In the genomic region with DNA sequence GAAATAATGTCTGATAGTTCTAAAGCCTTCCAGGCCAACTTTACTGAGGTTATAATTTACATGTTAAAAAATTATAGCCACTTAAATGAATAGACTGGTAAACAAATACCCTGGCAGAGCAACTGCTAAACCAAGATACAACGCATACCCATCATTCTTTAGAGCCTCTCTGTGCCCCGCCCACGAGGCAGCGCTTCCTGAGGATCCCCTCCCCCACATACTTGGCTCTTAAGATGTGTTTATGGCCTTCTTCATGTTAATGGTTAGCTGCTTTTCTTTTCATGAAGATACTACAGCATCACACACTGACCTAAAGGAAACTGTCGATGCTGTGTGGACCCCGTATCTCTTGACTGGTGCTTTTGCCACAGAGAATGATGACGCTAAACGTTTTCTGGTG, we compare ENCODE assay signal across 20 mouse cellular contexts. TPM values are rescaled to one million over a fixed set of nuclear protein-coding genes. Genes with fewer than 3 reads are reported as not detected.
A peak's percentile ranks its signal among the peaks of the same experiment; 100 is the strongest.
DNase-seq lines count a peak whose midpoint lies in the region; ATAC-seq and TF ChIP-seq lines count a peak whose summit lies in the region.
"Had no signal": no experiment of that assay in that cellular context is flagged by ENCODE, and none has a peak within 500 bp of the region (broad histone marks: within the 10 kb centered on the region; RNA-seq: fewer than 3 reads in every experiment).

No protein-coding gene starts in this region.

- no peaks in the 10 kb centered on the region for H3K27me3 ChIP-seq in kidney, embryonic 16.5 days (ENCODE audit: insufficient read depth, low read length)
- no peaks in the 10 kb centered on the region for H3K27me3 ChIP-seq in lung, postnatal 0 days (replicated peaks; ENCODE audit: insufficient read depth, low read length)
- H3K27me3 ChIP-seq: embryonic facial prominence, embryonic 12.5 days; forebrain, embryonic 15.5 days; hindbrain, embryonic 12.5 days; Patski had no signal

- peak; percentile 30 for DNase-seq in kidney, adult 18-20 months
- DNase-seq in lung, postnatal 25 days (ENCODE audit: low spot score), result peak; percentile 7
- DNase-seq in lung, postnatal 0 days (ENCODE audit: low spot score), result no peak
- DNase-seq in kidney, postnatal 10 days, result peak; percentile 60
- DNase-seq in right cerebral cortex, postnatal 25 days, result no peak
- no peak for DNase-seq in frontal cortex, postnatal 10 days (ENCODE audit: low spot score in 2 of 2)
- DNase-seq: adrenal gland, postnatal 10 days; cerebellum, adult 11 months; cerebellum, adult 8-10 months; cerebellum, postnatal 25 days; gastrocnemius, postnatal 10 days; heart, adult 18-20 months; heart, postnatal 10 days; heart, postnatal 4 days had no signal

- no peak for ATAC-seq in kidney, embryonic 16.5 days (ENCODE audit: low FRiP score, low TSS enrichment)
- no peak for ATAC-seq in lung, postnatal 0 days
- ATAC-seq: forebrain, embryonic 15.5 days had no signal

- H3K9ac ChIP-seq in kidney, embryonic 16.5 days (replicated peaks; ENCODE audit: low read length), result no peak overlapping the region
- H3K9ac ChIP-seq in lung, postnatal 0 days (replicated peaks; ENCODE audit: low read depth), result no peak overlapping the region
- H3K9ac ChIP-seq: embryonic facial prominence, embryonic 12.5 days; forebrain, embryonic 15.5 days; hindbrain, embryonic 12.5 days had no signal

- H3K27ac ChIP-seq in kidney, embryonic 16.5 days (ENCODE audit: low read length), result no peak overlapping the region
- no peak overlapping the region for H3K27ac ChIP-seq in lung, postnatal 0 days (ENCODE audit: low read length)
- H3K27ac ChIP-seq: embryonic facial prominence, embryonic 12.5 days; forebrain, embryonic 15.5 days; heart, embryonic 10.5 days; hindbrain, embryonic 12.5 days had no signal

- no peak for TF ChIP-seq EP300 in lung, postnatal 0 days (IDR thresholded peaks at IDR 0.05)

- H3K4me1 ChIP-seq in kidney, embryonic 16.5 days (ENCODE audit: insufficient read depth, low read length), result 0 out of 2 replicates have a peak, but pooled peaks cover 8% of the 10 kb centered on the region
- no peaks in the 10 kb centered on the region for H3K4me1 ChIP-seq in lung, postnatal 0 days (ENCODE audit: insufficient read depth, low read depth, low read length)

- no peak for TF ChIP-seq CTCF in lung, postnatal 0 days (IDR thresholded peaks at IDR 0.05)

- H3K4me2 ChIP-seq in kidney, embryonic 16.5 days (replicated peaks; ENCODE audit: low read depth, low read length), result no peak overlapping the region
- H3K4me2 ChIP-seq in lung, postnatal 0 days (replicated peaks; ENCODE audit: low read depth, low read length), result no peak overlapping the region
- H3K4me2 ChIP-seq: embryonic facial prominence, embryonic 12.5 days; forebrain, embryonic 15.5 days; hindbrain, embryonic 12.5 days had no signal

- H3K9me3 ChIP-seq in kidney, embryonic 16.5 days (ENCODE audit: low read length), result no peaks in the 10 kb centered on the region
- no peaks in the 10 kb centered on the region for H3K9me3 ChIP-seq in lung, postnatal 0 days (ENCODE audit: low read length)
- H3K9me3 ChIP-seq: embryonic facial prominence, embryonic 12.5 days; forebrain, embryonic 15.5 days; heart, embryonic 10.5 days; hindbrain, embryonic 12.5 days had no signal

- no peak overlapping the region for H3K4me3 ChIP-seq in kidney, embryonic 16.5 days (ENCODE audit: low read length)
- H3K4me3 ChIP-seq in lung, postnatal 0 days (ENCODE audit: low read depth, low read length), result no peak overlapping the region
- H3K4me3 ChIP-seq: embryonic facial prominence, embryonic 12.5 days; forebrain, embryonic 15.5 days; heart, embryonic 10.5 days; hindbrain, embryonic 12.5 days had no signal

- 73% methylated on average over 8 of the region's 8 CpGs for WGBS in kidney, embryonic 16.5 days
- WGBS in lung, postnatal 0 days, result 76% methylated on average over 8 of the region's 8 CpGs

- H3K36me3 ChIP-seq in kidney, embryonic 16.5 days (ENCODE audit: insufficient read depth, low read length), result no peaks in the 10 kb centered on the region
- no peaks in the 10 kb centered on the region for H3K36me3 ChIP-seq in lung, postnatal 0 days (ENCODE audit: insufficient read depth, low read length)
- H3K36me3 ChIP-seq: embryonic facial prominence, embryonic 12.5 days; forebrain, embryonic 15.5 days; heart, embryonic 10.5 days; hindbrain, embryonic 12.5 days had no signal

RNA-seq across cellular contexts. Expression of a gene that starts 17.8 kb away (rescaled TPM):
- 24.0 and 24.1 TPM in 2 replicates for polyA plus RNA-seq in kidney, embryonic 16.5 days (2015; fragmentation: Nextera tagmentation; extraction: Ambion mirVana)
- polyA plus RNA-seq in lung, postnatal 0 days (2015; fragmentation: Nextera tagmentation; extraction: Ambion mirVana), result 13.7 and 14.7 TPM in 2 replicates

Comparison
In these comparisons a context has a peak if more than half of its experiments do, and no peak if none do; other contexts are left out.
1. DNase-seq: peak in kidney, adult 18-20 months (single experiment), lung, postnatal 25 days (single experiment) and kidney, postnatal 10 days (single experiment); none in lung, postnatal 0 days (single experiment), right cerebral cortex, postnatal 25 days (single experiment) and frontal cortex, postnatal 10 days (0 of 2).